Mouse (Mus musculus): ENCODE results near the gene Marveld2. TPM values are rescaled to one million over a fixed set of nuclear protein-coding genes. Genes with fewer than 3 reads are reported as not detected.
A peak's percentile ranks its signal among the peaks of the same experiment; 100 is the strongest.

The Marveld2 gene
- total and polyA plus RNA-seq, 3 experiments = 0.30 to 0.55 (median 0.32) TPM

DNA sequence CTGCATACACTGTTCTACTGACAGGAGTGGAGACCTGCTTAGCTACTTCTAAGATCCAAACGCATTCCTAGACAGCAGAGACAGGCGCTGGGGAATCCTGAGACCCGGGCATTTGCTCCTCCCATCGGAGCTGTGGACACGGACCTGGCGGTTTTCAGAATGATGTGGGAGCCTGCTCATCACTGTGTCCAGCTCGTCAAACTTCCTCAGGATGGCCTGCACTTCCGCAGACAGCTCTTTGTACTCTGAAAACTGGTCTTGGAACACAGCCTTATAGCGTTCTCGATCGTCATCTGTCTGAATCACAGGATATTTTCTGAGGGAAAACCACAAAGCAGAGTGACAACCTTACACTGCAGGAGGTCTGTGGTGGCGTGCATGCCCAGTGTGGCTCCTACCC lies 16.5 kb downstream of the Marveld2 start:
- no peak for DNase-seq

DNA sequence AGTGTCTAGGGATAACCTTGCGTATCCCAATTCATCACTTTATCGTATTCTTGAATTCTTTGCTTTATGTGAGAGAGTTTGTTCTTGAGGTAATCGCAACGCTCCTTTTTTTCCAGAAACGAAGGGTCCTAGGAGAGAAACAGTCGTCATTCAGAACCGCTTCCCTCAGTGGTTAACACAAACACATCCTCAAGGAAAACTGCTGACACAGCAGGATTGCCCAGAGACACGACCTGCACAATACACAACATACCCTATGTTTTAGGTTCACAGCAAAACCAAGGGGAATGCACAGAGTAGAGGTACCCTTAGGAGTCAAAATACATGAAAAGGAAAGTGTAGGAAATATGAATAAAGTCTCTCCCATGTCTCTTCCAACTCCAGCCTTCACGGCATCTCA lies 19.5 kb downstream of the Marveld2 start:
- no peak for DNase-seq

DNA sequence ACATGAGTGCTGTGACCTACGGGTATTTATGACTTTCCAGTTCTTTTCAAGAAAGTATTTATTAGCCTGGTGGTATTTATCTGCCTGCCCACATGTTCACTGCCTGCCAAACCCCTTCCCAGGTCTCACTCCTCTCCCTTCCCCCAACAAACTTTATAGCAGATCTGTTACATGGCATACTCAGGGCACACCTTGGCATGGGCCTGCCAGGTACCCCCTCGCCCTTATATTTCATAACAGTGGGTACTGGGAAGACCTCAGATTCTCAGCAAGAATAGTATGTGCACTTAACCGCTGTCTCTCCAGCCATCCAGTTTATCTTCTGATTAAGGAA lies 21.3 kb downstream of the Marveld2 start:
- DNase-seq = no peak

DNA sequence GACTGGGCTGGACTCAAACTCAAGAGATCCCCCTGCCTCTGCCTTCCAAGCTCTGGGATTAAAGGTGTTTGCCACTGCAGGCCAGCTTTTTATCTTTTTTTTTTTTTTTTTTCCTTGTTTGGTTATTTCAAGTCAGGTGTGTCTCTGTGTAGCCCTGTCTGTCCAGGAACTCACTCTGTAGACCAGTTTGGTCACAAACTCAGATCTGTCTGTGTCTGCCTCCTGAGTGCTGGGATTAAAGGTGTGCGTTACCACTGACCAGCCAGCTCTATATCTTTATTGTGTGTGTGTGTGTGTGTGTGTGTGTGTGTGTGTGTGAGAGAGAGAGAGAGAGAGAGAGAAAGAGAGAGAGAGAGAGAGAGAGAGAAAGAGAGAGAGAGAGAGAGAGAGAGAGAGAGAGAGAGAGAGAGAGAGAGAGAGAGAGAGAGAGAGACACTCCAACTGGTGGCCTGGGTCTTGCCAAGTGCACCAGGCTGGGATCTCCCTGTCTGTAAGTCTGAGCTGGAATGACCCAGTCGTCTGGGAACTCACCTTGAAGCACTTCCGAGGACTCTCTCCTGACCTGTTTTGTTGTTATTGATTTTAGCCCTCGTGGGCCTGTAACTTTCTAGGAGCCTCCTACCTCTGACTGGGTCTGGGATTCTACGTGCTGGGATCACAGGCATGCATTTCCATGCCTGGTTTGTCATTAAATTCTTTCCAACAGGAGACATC lies 21.8 kb downstream of the Marveld2 start:
- DNase-seq = no peak

DNA sequence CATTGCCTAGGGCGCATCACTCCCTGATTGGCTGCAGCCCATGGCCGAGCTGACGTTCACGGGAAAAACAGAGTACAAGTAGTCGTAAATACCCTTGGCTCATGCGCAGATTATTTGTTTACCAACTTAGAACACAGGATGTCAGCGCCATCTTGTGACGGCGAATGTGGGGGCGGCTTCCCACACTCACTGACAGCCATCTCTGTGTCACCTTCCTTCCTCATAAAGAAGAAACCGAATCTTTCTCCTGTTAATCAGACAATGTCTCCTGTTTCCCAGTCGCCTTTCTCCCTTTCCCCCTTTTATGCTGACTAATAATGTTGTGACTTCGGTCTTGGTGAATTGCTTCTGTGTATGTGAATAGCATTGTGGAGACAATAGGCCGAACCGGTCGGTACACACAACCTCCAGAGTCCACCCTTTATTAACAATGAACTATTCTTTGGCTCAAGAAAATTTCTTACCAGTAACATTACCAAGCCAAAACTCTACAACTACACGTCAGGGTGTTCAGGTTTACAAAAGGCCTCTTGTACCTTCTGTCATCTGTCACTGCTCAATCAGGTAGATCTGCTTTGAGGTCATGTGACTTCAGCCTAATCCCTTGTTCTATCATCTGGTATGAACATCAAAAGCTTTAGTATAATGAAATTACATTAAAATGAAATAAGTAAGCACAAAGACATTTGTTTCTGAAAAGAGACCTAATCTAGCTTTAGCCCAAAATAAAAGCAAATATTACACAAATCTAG lies 22.6 kb downstream of the Marveld2 start:
- peak; percentile 41 for DNase-seq

DNA sequence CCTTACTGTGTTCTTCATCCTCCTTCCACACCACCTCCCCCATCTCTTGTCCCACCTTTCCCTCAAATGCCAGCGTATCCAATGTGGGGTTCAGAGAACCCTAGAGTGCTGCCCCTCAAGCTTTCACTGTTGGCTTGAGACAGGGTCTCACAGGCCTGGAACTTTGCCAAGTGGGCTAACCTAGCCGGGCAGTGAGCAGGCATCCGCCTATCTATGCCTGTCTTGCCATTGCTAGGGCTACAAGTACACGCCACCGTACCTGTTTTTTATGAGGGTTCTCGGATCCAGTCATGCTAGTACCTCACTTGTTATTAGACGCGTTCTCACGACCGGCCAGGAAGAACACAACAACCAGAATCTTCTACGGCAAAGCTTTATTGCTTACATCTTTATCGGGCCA lies 28.1 kb downstream of the Marveld2 start:
- DNase-seq = no peak

DNA sequence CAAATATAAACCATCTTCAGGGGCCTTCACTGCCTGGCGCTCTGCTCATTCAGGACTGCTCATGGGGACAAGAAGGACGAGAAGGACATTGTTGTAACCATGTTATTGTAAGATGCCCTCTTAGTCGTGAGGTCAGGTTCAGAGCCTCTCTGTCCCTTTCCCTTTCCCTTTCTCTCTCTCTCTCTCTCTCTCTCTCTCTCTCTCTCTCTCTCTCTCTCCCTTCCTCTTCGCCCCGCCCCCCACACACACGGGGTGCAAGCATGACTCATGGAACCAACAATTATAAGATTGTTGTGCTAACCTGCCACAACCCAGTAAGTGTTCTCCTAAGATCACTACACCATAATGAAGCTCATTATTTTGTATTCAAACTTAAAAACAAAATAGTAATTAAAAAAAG lies 34.6 kb downstream of the Marveld2 start:
- no peak for DNase-seq

DNA sequence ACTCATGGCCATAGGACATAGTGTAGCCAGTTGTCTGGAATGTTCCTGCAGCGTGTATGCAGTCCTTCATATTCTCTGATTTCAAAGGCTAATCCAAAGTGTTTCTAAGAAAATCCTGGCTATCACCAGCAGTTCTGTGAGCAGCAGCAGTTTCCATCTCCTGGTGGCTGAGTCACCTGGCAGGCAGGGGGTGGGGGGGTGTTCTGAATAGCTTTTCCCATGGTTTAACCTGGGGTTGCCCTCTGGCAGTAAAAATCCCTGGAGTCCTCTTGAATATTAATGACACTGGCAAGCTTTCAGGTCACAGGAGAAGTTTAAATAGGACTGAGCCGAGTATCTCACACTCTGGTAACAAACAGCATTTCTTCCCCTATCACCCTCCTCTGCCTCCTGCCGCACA lies 35.1 kb downstream of the Marveld2 start:
- peak; percentile 23 for DNase-seq

DNA sequence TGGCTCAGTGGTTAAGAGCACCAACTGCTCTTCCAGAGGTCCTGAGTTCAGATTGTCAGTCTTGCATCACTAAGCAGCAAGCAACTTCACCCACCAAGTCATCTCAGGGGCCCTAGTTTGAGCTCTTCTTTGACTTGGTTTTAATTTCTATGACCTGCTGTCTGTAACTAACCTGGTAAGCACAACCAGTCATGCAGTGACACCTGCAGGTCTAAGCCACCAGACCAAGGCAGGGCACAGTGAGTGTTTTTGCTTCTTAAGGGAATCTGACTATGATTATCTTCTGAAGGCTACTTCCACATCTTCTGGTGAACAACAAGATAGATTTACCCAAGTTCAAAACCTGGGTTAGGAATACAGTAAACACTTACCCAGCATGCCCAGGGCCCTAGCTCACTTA lies 36.8 kb downstream of the Marveld2 start:
- no peak for DNase-seq

DNA sequence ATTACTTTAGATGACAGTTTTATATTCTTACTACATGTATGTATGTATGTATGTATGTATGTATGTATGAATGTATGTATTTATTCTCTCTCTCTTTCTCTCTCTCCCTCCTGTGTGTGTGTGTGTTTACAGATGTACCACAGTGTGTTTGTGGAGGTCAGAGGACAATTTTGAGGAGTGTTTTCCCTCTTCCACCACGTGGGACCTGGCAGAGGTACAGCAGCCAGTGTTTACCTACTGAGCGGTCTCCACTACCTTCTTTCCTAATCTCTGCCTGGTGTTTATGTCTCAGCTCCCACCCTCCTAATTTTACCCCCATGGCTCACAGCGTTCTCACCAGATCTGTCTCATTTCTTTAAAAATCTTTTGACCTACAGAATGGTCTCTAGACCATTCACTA lies 37.6 kb downstream of the Marveld2 start:
- no peak for DNase-seq

DNA sequence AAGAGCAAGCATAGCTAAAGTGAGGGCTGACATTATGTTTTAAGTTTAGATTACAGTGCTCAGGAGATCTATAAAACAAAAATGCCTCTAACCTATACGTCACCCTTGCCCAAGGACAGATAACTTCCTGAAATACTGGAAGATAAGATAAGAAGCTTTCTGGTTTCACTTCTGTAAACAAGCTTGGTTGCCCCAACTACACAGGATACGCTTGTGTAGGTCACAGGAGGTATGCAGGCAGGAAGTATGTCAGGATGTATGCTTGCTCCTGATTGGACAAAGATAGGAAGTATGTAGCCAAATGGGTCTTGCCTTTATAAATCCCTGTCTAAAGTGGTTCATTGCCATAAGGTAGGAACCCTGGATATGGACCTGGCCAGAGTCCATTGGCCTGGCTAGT lies 40.8 kb downstream of the Marveld2 start:
- DNase-seq = no peak

DNA sequence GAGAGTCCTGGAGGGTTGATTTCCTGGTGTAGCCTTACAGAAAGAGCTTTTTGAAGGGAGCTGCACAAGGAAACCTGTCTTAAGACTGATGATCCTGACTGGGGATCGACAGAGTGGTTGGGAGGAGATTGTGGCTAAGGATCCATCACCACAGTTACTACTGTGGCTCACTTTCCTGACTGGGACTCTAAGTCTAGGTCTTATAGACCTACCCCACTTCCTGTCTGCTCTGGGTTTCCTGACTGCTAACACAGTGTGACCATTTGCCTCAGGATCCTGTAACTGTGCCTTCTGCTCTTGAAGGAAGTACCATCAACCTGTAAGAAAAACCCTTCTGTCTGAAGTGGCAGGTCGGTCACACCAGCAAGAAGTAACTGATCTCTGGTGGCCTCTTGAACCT lies 46.1 kb downstream of the Marveld2 start:
- DNase-seq = no peak

DNA sequence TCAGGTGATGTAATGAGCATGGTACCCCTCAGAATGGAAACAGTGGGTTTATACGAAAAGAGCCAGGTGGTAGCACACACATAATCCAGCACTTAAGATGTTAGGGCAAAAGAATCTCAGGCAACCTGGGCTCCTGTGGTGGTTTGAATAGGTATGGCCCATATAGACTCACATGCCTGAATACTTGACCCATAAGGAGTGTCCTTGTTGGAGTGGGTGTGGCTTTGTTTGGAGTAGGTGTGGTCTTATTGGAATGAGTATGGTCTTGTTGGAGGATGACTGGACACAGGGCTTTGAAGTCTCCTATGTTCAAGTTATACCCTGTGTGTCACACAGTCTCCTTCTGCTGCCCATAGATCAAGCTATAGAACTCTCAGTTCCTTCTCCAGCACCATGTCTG lies 48.4 kb downstream of the Marveld2 start:
- no peak for DNase-seq

DNA sequence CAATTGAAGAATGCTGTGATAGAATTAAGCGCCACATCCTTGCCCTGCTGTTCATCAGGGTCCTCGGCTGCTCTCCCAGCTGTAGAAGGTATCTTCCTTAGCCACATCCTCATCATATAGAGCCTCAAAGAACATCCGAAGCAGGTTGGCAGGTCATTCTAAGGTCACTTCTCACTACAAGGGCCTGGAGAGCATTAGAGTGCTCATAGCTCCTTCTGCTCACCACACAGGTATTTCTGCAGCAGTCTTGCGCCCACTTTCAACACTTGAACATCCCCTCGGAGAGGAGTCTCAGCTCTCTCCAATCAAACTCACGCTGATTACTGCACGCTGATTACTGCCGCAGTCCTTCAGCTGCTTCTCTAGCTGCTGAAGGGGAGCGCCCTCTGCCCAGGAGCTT lies 57.3 kb downstream of the Marveld2 start:
- no peak for DNase-seq

DNA sequence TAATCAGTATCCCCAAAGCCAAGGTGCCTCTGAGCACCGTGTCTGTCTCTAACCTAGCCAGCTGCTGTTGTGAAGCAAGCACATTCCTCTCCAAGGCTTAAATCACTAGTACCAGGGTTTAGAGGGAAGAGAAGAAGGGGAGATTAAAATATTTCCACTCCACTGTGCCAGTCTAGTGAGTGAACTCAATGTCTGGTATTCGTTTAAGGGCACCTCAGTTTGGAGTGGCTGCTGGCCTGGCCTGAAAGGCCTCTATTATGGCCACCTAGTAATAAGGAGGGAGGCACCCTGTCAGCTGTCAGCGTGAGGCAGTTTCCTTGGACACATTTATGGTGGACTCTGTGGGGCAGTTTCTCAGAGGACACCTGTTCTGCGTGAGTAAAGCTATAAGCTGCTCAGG lies 59.8 kb downstream of the Marveld2 start:
- DNase-seq = no peak

DNA sequence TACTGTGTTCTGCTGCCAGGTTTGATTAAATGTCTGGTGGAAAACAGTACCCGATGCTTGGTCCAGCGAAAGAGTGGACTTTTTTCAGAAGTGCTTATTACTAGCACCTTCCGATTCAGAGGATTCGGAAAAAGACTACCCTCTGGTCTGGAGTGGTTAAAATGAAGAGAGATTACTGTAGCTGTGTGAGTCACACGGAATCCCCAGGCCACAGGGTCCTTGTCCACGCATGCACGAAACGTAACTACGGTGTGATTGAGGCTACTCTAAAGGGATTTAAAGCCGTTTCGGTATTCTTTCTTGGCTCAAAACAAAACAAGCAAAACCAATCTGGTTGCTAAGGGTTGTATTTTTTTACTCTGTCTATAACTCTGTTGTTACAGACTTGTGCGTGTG lies 63.7 kb downstream of the Marveld2 start:
- peak; percentile 56 for DNase-seq

DNA sequence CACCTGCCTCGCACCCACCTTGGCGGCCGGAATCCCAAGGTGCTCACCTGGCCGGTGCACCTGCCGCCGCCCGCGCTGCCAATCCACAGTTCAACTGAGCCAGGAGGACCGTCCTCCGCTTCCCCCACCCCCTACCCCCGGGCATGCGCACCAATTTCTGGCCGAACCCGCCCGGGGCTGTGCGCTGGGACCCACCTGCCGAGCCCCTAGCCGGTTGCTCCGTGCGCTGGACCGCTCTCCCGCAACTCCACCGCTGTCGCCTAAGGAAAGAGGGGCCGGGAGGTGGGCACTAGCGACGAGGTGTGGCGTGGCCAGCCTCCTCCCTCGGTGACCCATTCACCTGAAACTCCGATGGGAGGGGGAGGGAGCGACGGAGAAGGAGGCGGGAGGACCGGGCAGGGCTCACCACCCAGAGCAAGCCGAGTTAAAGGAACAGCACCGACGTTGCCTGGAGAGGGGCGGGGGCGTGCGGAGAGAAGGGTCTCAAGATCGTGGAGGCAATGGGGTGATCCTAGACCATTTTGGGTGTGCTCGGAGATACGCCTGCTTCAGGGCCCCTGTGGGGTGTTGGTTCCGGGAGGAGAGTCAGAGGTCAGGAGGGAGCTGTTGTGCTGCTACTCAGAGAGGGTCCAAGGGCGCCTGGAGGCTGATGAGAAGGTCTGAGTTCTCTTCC lies 64.3 kb downstream of the Marveld2 start, which contains the start of gene Ocln:
TSS of gene Ocln (minus strand) at position 350 of the 673 bp plus-strand sequence.
- peak; percentile 85 for DNase-seq

DNA sequence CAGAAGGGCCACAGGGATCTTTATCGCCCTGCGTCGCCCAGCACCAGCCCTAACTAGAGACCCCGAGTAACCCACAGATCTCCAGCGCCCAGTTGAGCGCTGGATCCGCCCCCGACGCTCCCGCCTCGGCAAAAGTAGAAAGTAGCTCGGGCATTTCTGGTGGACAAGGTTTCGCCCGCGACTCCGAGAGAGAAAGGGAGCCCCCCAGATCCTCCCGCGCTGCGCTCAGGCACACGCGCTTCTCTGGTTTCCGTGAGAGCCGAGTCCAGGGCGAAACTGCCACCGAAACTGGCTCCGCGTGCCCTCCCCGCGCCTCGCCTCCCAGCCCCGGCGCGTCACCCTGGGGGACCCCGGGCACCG lies 64.8 kb downstream of the Marveld2 start:
- DNase-seq = no peak

DNA sequence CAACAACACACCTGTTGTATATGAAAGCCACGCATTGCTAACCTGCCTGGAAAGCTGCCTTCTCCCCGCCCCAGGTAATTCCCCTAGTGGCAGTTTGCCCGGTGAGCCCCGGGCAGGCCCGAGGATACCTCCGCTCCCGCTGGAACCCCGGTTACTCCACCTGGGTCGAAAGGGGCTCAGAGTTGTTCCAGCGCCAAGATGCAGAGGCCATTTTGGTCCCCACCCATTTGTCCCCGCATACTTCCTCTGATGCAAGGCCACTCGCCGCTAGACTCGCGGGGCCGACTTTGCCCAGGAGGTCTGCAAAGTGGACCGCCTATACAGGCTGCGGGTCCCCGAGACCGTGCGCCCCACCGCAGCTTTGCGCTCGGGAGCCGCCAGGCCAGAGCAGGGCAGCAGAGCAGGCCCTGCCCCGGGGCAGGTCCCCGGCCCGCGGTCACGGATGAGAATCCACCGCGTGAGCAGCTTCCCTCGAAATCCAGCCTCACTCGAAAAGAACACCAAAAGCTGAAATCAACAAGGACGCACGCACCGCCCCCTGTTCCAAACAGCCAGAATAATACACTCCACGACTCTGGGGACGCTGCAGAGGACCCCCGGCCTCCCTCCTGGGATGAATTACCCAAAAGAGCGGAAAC lies 65.3 kb downstream of the Marveld2 start:
- DNase-seq = peak; percentile 50

DNA sequence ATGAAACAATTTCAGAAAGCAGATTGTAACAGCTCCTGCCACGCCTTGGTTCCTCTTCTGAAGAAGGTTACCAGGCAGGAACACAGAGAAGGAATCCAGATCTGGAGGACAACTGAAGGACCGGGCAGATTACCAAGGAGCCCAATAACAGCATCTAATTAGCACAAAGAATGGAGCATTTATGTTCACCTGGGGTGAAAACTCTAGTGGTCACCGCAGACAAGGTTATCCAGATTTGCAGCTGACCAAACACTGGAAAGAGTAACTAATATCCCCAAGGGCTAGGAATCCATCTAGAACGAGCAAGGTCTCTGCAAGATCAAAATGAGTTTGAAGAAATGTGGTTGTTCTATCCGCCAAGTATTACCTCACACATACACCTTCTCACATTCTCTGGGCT lies 69.5 kb downstream of the Marveld2 start:
- no peak for DNase-seq

Data from adrenal gland, adult 2 months (tissue).